Mouse (Mus musculus) embryonic facial prominence, embryonic 15.5 days (tissue): ENCODE data around the gene Med29. TPM values are rescaled to one million over a fixed set of nuclear protein-coding genes. Genes with fewer than 3 reads are reported as not detected.

Experiments
- ATAC-seq: fragments of 200-750 bp; cut with Nextera tagmentation; 2 replicates; pipeline ENCODE4 v1.8.0; 2017; ENCODE audit warnings: low read depth, moderate TSS enrichment; ENCODE audit not compliant: insufficient number of reproducible peaks, low FRiP score, low TSS enrichment
- H3K27ac ChIP-seq: fragments of 300-500 bp; sonication (generic); replicated peaks from 2 replicates; pipeline ENCODE4 v1.5.1; 2015; ENCODE audit warnings: mild to moderate bottlenecking, inconsistent platforms
- H3K27me3 ChIP-seq: fragments of 300-500 bp; sonication (generic); 2 replicates; pipeline ENCODE4 v1.6.1; 2015; ENCODE audit warnings: inconsistent platforms
- H3K36me3 ChIP-seq: fragments of 300-500 bp; sonication (generic); 2 replicates; pipeline ENCODE4 v1.6.1; 2015; ENCODE audit warnings: mild to moderate bottlenecking, inconsistent platforms
- H3K4me1 ChIP-seq: fragments of 300-500 bp; sonication (generic); 2 replicates; pipeline ENCODE4 v1.6.1; 2015; ENCODE audit warnings: inconsistent platforms
- H3K4me2 ChIP-seq: fragments of 300-500 bp; sonication (generic); replicated peaks from 2 replicates; pipeline ENCODE4 v1.6.1; 2015; ENCODE audit warnings: mild to moderate bottlenecking, inconsistent platforms
- H3K4me3 ChIP-seq: fragments of 300-500 bp; sonication (generic); replicated peaks from 2 replicates; pipeline ENCODE4 v1.5.1; 2015; ENCODE audit warnings: mild to moderate bottlenecking, inconsistent platforms
- H3K9ac ChIP-seq: fragments of 300-500 bp; sonication (generic); 2 replicates; pipeline ENCODE4 v1.6.1; 2015; ENCODE audit warnings: inconsistent platforms
- H3K9me3 ChIP-seq: fragments of 300-500 bp; sonication (generic); replicated peaks from 2 replicates; pipeline ENCODE4 v1.6.1; 2016; ENCODE audit warnings: inconsistent platforms
- WGBS: fragments of 180-500 bp; shearing (Covaris S2); methylation state at CpG from one replicate; pipeline ENCODE4 v1.1.7; 2015; 5-methylcytosine and 5-hydroxymethylcytosine counted together
- polyA plus RNA-seq: library from polyadenylated mRNA; unstranded; fragments of >200 nt; fragmentation: Nextera tagmentation; extraction: Ambion mirVana; gene quantifications from 2 replicates; pipeline ENCODE4 v1.2.1, GENCODE M21; 2015

The Med29 gene
- polyA plus RNA-seq, 1 experiment from 2014 or later: 52.1 TPM

DNA sequence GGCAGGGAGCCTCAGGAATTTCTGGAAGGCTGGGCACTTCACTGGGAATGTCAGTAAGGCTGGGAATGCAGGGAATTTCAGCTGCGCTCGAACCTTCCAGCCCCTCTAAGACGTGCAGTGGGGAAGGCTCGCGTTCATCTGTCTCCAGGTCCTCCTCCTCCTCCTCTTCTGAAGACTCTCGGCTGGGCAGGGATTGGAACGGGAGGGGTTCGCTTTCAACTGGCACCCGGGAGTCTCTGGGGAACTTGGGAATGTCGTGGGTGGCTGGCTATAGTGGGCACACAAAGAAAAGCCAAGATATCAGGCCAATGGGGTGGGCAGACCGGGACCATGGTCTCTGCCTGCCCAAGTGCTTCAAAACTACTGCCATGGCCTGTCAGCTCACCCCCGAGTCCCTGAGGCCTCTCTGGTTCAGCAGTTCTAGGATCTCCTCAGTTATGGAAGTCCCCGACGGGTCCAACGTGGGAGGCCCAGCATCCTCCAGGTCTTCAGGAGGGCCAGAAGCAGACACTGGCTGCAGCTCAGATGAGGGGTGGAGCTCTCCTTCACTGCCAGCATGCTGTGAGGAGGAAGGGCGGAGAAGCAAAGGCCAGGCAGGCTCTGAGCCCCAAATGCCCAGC lies 30.0 kb downstream of the Med29 start:
- no peaks in the 10 kb centered on the region for H3K27me3 ChIP-seq
- H3K27ac ChIP-seq: no peak overlapping the region
- no peak overlapping the region for H3K9ac ChIP-seq
- peaks cover 26% of the 10 kb centered on the region for H3K4me1 ChIP-seq
- H3K9me3 ChIP-seq: no peaks in the 10 kb centered on the region
- H3K36me3 ChIP-seq: peaks cover 86% of the 10 kb centered on the region
- H3K4me2 ChIP-seq: no peak overlapping the region
- H3K4me3 ChIP-seq: no peak overlapping the region
- 90% methylated on average over 16 of the region's 16 CpGs for WGBS
- no peak for ATAC-seq

DNA sequence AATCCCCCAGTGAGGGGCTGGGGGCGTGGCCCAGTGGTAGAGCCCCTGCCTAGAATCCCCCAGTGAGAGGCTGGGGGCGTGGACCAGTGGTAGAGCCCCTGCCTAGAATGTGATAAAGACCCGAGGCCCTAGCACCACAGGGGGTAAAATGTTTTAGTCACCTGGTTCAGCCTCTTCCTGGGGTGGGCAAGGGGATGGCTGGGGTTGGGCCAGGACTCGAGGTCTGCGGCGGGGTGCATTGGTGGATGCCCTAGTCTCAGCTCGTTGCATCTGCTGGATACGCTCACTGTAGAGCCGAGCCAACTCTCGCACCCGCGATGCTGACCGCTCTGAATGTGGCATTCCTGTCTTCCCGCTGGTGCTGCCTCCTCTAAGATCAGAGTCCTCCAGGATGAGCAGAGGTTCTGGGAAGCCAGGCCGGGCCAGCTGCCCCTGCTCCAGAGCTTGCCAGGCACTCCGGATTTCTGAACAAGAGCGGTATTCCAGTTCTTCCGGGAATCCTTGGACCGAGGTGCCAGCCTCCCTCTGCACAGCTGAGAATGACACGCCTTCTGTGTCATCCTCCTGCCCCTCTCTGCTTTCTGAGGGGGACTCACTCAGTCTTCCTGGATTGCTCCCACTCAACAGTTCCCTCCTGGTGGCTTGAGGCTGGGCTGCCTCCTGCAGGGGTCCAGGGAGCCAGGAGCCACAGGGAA lies 30.7 kb downstream of the Med29 start:
- H3K27me3 ChIP-seq: no peaks in the 10 kb centered on the region
- ATAC-seq: no peak
- peaks cover 78% of the 10 kb centered on the region for H3K36me3 ChIP-seq
- H3K4me2 ChIP-seq: no peak overlapping the region
- H3K9ac ChIP-seq: no peak overlapping the region
- H3K9me3 ChIP-seq: no peaks in the 10 kb centered on the region
- H3K4me3 ChIP-seq: no peak overlapping the region
- WGBS: 93% methylated on average over 20 of the region's 20 CpGs
- no peak overlapping the region for H3K27ac ChIP-seq
- peaks cover 34% of the 10 kb centered on the region for H3K4me1 ChIP-seq

DNA sequence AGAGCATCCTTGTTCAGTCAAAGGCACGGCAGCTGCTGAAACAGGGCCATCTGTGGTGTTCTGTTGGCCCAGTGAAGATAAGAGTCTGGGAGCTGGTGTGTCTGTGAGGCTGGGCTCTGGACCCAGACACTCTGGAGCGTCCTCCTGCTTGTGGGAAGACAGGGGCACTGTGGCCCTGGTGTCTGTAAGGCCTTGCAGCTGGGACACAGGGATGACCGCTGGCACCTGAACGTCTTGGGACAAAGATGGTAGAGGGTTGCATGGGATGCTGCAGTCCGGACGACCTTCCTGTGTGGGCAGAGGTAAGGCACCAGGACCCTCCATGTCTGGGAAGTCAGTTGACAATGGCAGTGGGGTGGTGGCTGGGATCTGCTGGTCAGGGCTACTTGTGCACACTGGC lies 32.2 kb downstream of the Med29 start:
- H3K27ac ChIP-seq: no peak overlapping the region
- H3K4me2 ChIP-seq: no peak overlapping the region
- no peak overlapping the region for H3K9ac ChIP-seq
- no peaks in the 10 kb centered on the region for H3K9me3 ChIP-seq
- no peak overlapping the region for H3K4me3 ChIP-seq
- 91% methylated on average over 6 of the region's 6 CpGs for WGBS
- peaks cover 38% of the 10 kb centered on the region for H3K4me1 ChIP-seq
- no peaks in the 10 kb centered on the region for H3K27me3 ChIP-seq
- H3K36me3 ChIP-seq: peaks cover 64% of the 10 kb centered on the region
- ATAC-seq: no peak

DNA sequence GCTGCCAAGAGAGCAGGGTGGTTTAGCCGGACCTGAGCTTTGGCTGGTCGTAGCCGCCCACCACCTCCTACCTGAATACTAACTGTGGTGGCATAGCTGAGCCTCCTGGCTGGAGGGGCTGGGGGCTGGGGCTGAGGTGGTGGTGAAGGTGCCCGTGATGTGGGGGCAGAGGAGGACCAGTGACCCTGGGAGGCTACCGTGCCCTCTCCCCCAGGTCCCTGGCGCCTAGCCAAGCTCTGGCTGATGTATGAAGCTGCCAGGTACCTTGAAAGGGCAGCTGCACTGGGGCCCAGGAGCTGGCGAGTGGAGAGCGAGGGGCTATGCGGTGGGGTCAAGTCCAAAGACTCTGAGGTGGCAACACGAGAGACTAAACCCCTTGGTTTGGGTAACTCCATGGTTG lies 32.7 kb downstream of the Med29 start:
- Histone ChIP-seq H3K27me3 (no peaks in the 10 kb centered on the region), H3K4me1 (peaks cover 38% of the 10 kb centered on the region), H3K9ac (no peak overlapping the region), H3K4me2 (no peak overlapping the region), H3K36me3 (peaks cover 64% of the 10 kb centered on the region), H3K9me3 (no peaks in the 10 kb centered on the region), H3K4me3 (no peak overlapping the region), H3K27ac (no peak overlapping the region)
- WGBS: 92% methylated on average over 10 of the region's 10 CpGs
- no peak for ATAC-seq

DNA sequence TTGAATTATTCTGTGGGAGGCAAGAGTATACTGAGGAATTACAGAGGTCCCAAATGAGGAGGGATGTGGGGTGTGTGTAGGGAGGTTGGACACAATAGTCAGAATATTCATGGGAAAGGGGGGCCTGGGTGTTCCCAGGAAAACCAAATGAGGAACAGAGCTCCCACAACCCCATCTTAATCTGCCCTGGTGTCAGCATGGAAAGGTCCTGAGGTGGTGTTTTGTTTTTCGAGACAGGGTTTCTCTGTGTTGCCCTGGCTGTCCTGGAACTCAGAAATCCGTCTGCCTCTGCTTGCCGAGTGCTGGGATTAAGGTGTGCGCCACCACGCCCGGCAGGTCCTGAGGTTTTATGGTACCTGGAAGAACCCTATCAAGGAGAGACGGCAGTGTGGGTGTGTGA lies 34.1 kb downstream of the Med29 start:
- Histone ChIP-seq H3K27ac (peak overlapping the region; percentile 85), H3K4me2 (no peak overlapping the region), H3K4me3 (no peak overlapping the region), H3K9ac (no peak overlapping the region), H3K27me3 (no peaks in the 10 kb centered on the region), H3K9me3 (no peaks in the 10 kb centered on the region), H3K36me3 (peaks cover 64% of the 10 kb centered on the region), H3K4me1 (peaks cover 38% of the 10 kb centered on the region)
- 45% methylated on average over 7 of the region's 7 CpGs for WGBS
- peak; percentile 40; the same call in 1 of the 2 replicates for ATAC-seq

DNA sequence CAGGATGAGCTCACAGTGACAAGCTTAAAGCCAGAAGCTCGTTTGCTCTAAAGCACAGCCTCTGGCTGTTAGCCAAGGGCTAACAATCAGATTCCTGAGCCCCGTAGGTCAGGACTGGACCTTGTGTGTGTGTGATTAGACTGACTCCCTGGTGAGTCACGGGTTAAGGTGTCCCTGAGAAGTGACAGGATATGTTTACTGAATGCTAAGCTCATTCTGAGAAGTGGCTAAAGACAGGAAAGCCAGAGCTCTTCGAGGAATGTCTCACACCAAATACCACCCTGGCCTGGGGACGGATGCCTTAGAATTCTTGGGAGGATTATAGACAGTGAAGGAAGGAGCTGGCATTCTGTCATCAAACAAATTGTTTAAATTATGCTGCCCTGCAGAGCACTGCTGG lies 34.5 kb downstream of the Med29 start:
- Histone ChIP-seq H3K4me1 (peaks cover 38% of the 10 kb centered on the region), H3K9ac (no peak overlapping the region), H3K9me3 (no peaks in the 10 kb centered on the region), H3K27ac (peak overlapping the region; percentile 85), H3K4me3 (no peak overlapping the region), H3K36me3 (peaks cover 65% of the 10 kb centered on the region), H3K4me2 (0 out of 2 replicates have a peak overlapping the region, but pooled peaks have one; percentile 17), H3K27me3 (no peaks in the 10 kb centered on the region)
- WGBS: 3% methylated on average over 5 of the region's 5 CpGs
- ATAC-seq: peak; percentile 31

DNA sequence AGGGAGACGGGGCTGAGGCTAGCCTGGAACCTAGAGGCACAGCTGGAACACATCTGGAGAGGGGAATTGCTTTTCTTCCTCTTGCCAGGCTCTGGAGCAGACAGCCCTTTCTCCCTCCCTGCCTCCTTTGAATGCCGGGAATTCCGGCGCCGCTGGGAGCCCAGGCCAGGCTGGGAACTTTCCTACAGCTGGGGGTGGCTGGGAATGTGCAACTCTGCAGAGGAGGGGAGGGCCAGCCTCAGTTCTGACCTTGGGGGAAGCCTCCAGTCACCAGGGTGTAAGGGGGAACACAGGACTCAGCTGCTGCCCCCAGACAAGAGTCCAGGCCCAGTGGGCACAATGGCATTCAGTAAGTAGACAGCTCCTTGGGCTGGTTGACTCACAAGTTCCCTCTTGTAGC lies 35.5 kb downstream of the Med29 start:
- no peaks in the 10 kb centered on the region for H3K27me3 ChIP-seq
- WGBS: 5% methylated on average over 4 of the region's 5 CpGs

DNA sequence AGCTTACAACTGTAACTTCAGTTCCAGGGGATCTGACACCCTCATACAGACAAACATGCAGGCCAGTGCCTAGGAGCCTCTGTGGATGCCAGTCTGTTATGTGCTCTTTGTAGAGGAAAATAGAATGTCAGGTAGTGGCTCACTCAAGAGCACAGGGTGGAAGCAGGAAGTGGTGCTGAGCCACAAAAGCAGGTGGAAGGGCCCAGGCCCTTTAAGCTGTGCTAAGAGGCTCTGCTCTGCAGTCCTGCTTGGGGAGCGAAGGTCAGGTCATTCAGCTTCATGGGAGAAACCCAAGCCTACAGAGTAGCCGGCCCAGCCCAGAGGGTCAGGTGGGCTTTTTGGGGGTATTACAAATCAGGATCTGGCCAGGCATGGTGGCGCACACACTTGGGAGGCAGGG lies 37.3 kb downstream of the Med29 start:
- Histone ChIP-seq H3K4me1 (peaks cover 46% of the 10 kb centered on the region), H3K4me2 (no peak overlapping the region), H3K27me3 (no peaks in the 10 kb centered on the region), H3K27ac (no peak overlapping the region), H3K36me3 (peaks cover 51% of the 10 kb centered on the region), H3K4me3 (no peak overlapping the region), H3K9ac (no peak overlapping the region), H3K9me3 (no peaks in the 10 kb centered on the region)
- ATAC-seq: no peak
- 87% methylated on average over 3 of the region's 3 CpGs for WGBS

More for the DNA sequence above, 35.5 kb downstream of the Med29 start:
- Histone ChIP-seq H3K36me3 (peaks cover 65% of the 10 kb centered on the region), H3K4me1 (peaks cover 40% of the 10 kb centered on the region), H3K4me3 (0 out of 2 replicates have a peak overlapping the region, but pooled peaks have one; percentile 6), H3K9ac (no peak overlapping the region), H3K27ac (peak overlapping the region; percentile 85), H3K9me3 (no peaks in the 10 kb centered on the region), H3K4me2 (no peak overlapping the region)
- 0 out of 2 replicates have a peak, but pooled peaks have one; percentile 32 for ATAC-seq

DNA sequence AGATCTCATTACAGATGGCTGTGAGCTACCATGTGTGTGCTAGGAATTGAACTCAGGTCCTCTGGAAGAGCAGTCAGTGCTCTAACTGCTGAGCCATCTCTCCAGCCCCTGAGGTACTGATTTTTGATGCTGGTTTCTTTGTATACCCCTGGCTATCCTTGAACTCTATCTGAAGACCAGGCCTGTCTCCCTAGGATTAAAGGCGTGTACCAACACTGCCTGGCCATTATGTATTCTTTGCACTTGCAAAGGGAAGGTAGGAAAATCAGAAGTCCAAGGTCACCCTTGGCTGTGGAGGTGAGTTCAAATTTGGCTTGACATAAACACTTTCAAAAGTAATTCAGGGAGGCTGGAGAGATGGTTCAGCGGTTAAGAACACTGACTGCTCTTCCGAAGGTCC lies 37.9 kb downstream of the Med29 start:
- H3K27ac ChIP-seq: no peak overlapping the region
- H3K9ac ChIP-seq: no peak overlapping the region
- no peak for ATAC-seq
- no peaks in the 10 kb centered on the region for H3K9me3 ChIP-seq
- WGBS: 94% methylated on average over 3 of the region's 3 CpGs
- H3K27me3 ChIP-seq: no peaks in the 10 kb centered on the region
- peaks cover 45% of the 10 kb centered on the region for H3K36me3 ChIP-seq
- H3K4me2 ChIP-seq: no peak overlapping the region
- H3K4me1 ChIP-seq: peaks cover 47% of the 10 kb centered on the region
- H3K4me3 ChIP-seq: no peak overlapping the region

DNA sequence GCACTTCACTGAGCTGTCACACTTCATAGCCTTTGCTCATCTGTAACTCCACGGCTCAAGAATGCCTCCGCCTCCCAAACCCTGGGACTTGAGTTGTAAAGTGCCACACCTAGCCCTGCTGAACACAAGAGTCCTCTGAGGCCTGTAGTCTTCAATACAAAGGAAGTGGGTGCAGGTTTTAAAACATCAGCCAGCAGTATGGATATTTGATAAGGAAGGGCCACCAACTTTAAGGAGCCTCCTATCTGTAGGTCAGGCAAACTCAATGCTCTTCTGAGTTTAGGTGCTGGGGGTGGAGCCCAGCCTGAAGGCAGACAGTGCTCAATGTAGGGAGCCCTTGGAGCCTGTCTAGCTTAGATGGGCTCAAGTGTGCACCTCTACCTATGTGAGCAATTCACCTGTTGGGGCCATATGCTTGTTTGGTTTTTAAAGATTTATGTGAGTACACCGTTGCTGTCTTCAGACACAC lies 38.4 kb downstream of the Med29 start:
- WGBS: 87% methylated on average over 3 of the region's 3 CpGs
- Histone ChIP-seq H3K27me3 (no peaks in the 10 kb centered on the region), H3K4me1 (peaks cover 49% of the 10 kb centered on the region), H3K27ac (no peak overlapping the region), H3K4me3 (no peak overlapping the region), H3K36me3 (peaks cover 41% of the 10 kb centered on the region), H3K4me2 (no peak overlapping the region), H3K9ac (no peak overlapping the region), H3K9me3 (no peaks in the 10 kb centered on the region)
- ATAC-seq: no peak

DNA sequence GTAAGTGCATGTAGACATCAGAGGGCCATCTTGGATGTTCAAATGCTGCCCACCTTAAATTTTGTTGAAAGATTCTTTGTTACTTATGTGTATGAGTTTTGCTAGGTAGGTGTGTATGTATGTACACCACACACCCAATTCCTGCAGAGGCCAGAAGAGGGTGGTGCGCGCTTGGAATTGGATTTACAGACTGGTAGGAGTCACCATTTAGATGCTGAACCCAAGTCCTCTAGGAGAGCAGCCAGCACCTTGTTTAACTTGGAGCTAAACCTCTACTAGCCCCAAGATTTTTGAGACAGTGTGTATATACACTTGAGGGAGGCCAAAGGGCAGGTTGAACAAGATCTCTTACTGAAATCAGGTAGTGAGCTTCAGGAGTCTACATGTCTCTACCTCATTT lies 39.2 kb downstream of the Med29 start:
- H3K4me3 ChIP-seq: no peak overlapping the region
- no peak for ATAC-seq
- H3K4me1 ChIP-seq: peaks cover 45% of the 10 kb centered on the region
- peaks cover 35% of the 10 kb centered on the region for H3K36me3 ChIP-seq
- WGBS: 96% methylated on average over 2 of the region's 2 CpGs
- no peaks in the 10 kb centered on the region for H3K9me3 ChIP-seq
- no peak overlapping the region for H3K4me2 ChIP-seq
- H3K9ac ChIP-seq: no peak overlapping the region
- no peak overlapping the region for H3K27ac ChIP-seq
- no peaks in the 10 kb centered on the region for H3K27me3 ChIP-seq
